Mouse (Mus musculus): ENCODE data around the gene Fam234a. TPM values are rescaled to one million over a fixed set of nuclear protein-coding genes. Genes with fewer than 3 reads are reported as not detected.
"Not testable (repeated sequence)": the region's sequence is repeated elsewhere in the genome, so short reads cannot be mapped to it uniquely, and the experiment has no call there.

The Fam234a gene
- total RNA-seq (2021) = 10 to 100 TPM; 65.6 to 86.0 TPM
- long read RNA-seq, experiment 1, transcript Fam234a-209 (13 exons, 2,833 nt) = minor isoform, 19 of 135 reads
- long read RNA-seq, experiment 1, transcript Fam234a-202 (12 exons, 2,629 nt) = minor isoform, 22 of 135 reads
- long read RNA-seq, experiment 1, transcript Fam234a-201 (13 exons, 3,714 nt) = major isoform, 35 of 135 reads
- long read RNA-seq, experiment 1, transcript Fam234a-206 (12 exons, 2,749 nt) = minor isoform, 13 of 135 reads
- long read RNA-seq, experiment 1, partial matches to known transcripts = 9 of 135 reads
- long read RNA-seq, experiment 1, other reads (novel, unspliced or antisense) = 23 of 135 reads
- long read RNA-seq, experiment 2, transcript Fam234a-206 (12 exons, 2,749 nt) = minor isoform, 15 of 111 reads
- long read RNA-seq, experiment 2, transcript Fam234a-209 (13 exons, 2,833 nt) = minor isoform, 11 of 111 reads
- long read RNA-seq, experiment 2, transcript Fam234a-202 (12 exons, 2,629 nt) = minor isoform, 17 of 111 reads
- long read RNA-seq, experiment 2, transcript Fam234a-201 (13 exons, 3,714 nt) = major isoform, 34 of 111 reads
- long read RNA-seq, experiment 2, partial matches to known transcripts = 5 of 111 reads
- long read RNA-seq, experiment 2, other reads (novel, unspliced or antisense) = 19 of 111 reads

- peak; percentile 98 for DNase-seq
- intact Hi-C loops (cut with DNase I) = loop anchor here (1.0 to 5.0 kb wide), 2 partner anchors 8 to 107 kb away; partner anchors contain the start of genes Axin1 and Luc7l
- TF ChIP-seq CTCF (IDR thresholded peaks at IDR 0.05) = peak; percentile 32; the same call in 1 of the 2 replicates
- H3K27ac ChIP-seq = peak within 1 kb of the TSS; percentile 96
- H3K4me3 ChIP-seq = peak within 1 kb of the TSS; percentile 92
These were observed at the start of gene Fam234a for GRCm38 (mm10) chr17:26244101-26244841. Fam234a (minus strand) TSS chr17:26244242.

- no peak overlapping the region for H3K4me3 ChIP-seq
- H3K27ac ChIP-seq = no peak overlapping the region
- DNase-seq = no peak
- no peak for TF ChIP-seq CTCF (IDR thresholded peaks at IDR 0.05)
- intact Hi-C loops (cut with DNase I) = no loop called here
These were observed 45.4 kb upstream of the Fam234a start for GRCm38 (mm10) chr17:26289475-26289874.

GRCm38 (mm10) chr17:26286199-26286955, 42.3 kb upstream of the Fam234a start:
- DNase-seq = no peak
- H3K27ac ChIP-seq = no peak overlapping the region
- intact Hi-C loops (cut with DNase I) = no loop called here
- H3K4me3 ChIP-seq = no peak overlapping the region
- no peak for TF ChIP-seq CTCF (IDR thresholded peaks at IDR 0.05)

GRCm38 (mm10) chr17:26276711-26277110, 32.7 kb upstream of the Fam234a start:
- intact Hi-C loops (cut with DNase I) = no loop called here
- DNase-seq = no peak

GRCm38 (mm10) chr17:26275933-26276332, 31.9 kb upstream of the Fam234a start:
- DNase-seq = no peak
- H3K4me3 ChIP-seq = no peak overlapping the region
- H3K27ac ChIP-seq = no peak overlapping the region
- TF ChIP-seq CTCF (IDR thresholded peaks at IDR 0.05) = no peak
- intact Hi-C loops (cut with DNase I) = no loop called here

More at GRCm38 (mm10) chr17:26276711-26277110, 32.7 kb upstream of the Fam234a start:
- no peak overlapping the region for H3K27ac ChIP-seq
- no peak overlapping the region for H3K4me3 ChIP-seq
- peak; percentile 75 for TF ChIP-seq CTCF (IDR thresholded peaks at IDR 0.05)

- DNase-seq = no peak
- no peak for TF ChIP-seq CTCF (IDR thresholded peaks at IDR 0.05)
- intact Hi-C loops (cut with DNase I) = no loop called here
- H3K27ac ChIP-seq = no peak overlapping the region
- H3K4me3 ChIP-seq = no peak overlapping the region
These were observed 28.5 kb upstream of the Fam234a start for GRCm38 (mm10) chr17:26272586-26272985.

- H3K4me3 ChIP-seq; H3K27ac ChIP-seq; intact Hi-C loops (cut with DNase I); DNase-seq: not testable (repeated sequence)
These were observed 25.5 kb upstream of the Fam234a start for GRCm38 (mm10) chr17:26269577-26269976.

- Histone ChIP-seq H3K4me3 (no peak overlapping the region), H3K27ac (no peak overlapping the region)
- DNase-seq = no peak
- peak; percentile 49 for TF ChIP-seq CTCF (IDR thresholded peaks at IDR 0.05)
- intact Hi-C loops (cut with DNase I) = no loop called here
These were observed 24.8 kb upstream of the Fam234a start for GRCm38 (mm10) chr17:26268851-26269250.

GRCm38 (mm10) chr17:26262384-26262783, 18.3 kb upstream of the Fam234a start:
- H3K4me3 ChIP-seq = no peak overlapping the region

GRCm38 (mm10) chr17:26261826-26262225, 17.8 kb upstream of the Fam234a start:
- intact Hi-C loops (cut with DNase I) = no loop called here

More at GRCm38 (mm10) chr17:26262384-26262783, 18.3 kb upstream of the Fam234a start:
- H3K27ac ChIP-seq = no peak overlapping the region
- DNase-seq = no peak
- intact Hi-C loops (cut with DNase I) = no loop called here
- TF ChIP-seq CTCF (IDR thresholded peaks at IDR 0.05) = no peak

GRCm38 (mm10) chr17:26255313-26255712, 11.3 kb upstream of the Fam234a start:
- intact Hi-C loops (cut with DNase I) = no loop called here
- no peak for DNase-seq
- TF ChIP-seq CTCF (IDR thresholded peaks at IDR 0.05) = no peak
- Histone ChIP-seq H3K4me3 (no peak overlapping the region), H3K27ac (no peak overlapping the region)

More at GRCm38 (mm10) chr17:26261826-26262225, 17.8 kb upstream of the Fam234a start:
- no peak for DNase-seq
- peak; percentile 4; the same call in 1 of the 2 replicates for TF ChIP-seq CTCF (IDR thresholded peaks at IDR 0.05)
- H3K27ac ChIP-seq = no peak overlapping the region
- no peak overlapping the region for H3K4me3 ChIP-seq

GRCm38 (mm10) chr17:26253399-26253798, 9.4 kb upstream of the Fam234a start:
- no peak for DNase-seq
- intact Hi-C loops (cut with DNase I) = no loop called here
- Histone ChIP-seq H3K4me3 (peak overlapping the region; percentile 93), H3K27ac (peak overlapping the region; percentile 99)
- TF ChIP-seq CTCF (IDR thresholded peaks at IDR 0.05) = no peak
